In genomic region chr12:33096017-33096416, GRCm38 (mm10) we compare ENCODE assay signal across 27 mouse cellular contexts. TPM values are rescaled to one million over a fixed set of nuclear protein-coding genes. Genes with fewer than 3 reads are reported as not detected.
DNase-seq lines count a peak whose midpoint lies in the region; ATAC-seq lines count a peak whose summit lies in the region.
"Had no signal": no experiment of that assay in that cellular context is flagged by ENCODE, and none has a peak within 500 bp of the region (broad histone marks: within the 10 kb centered on the region; RNA-seq: fewer than 3 reads in every experiment).

No protein-coding gene starts in this region.

- no peaks in the 10 kb centered on the region for H3K36me3 ChIP-seq in splenic B cell, adult 2 months (ENCODE audit: control insufficient read depth, insufficient read depth, low read length, poor library complexity, severe bottlenecking)
- H3K36me3 ChIP-seq: embryonic facial prominence, embryonic 13.5 days; embryonic facial prominence, embryonic 15.5 days; forebrain, embryonic 10.5 days; forebrain, embryonic 12.5 days had no signal

- no peaks in the 10 kb centered on the region for H3K27me3 ChIP-seq in splenic B cell, adult 2 months (ENCODE audit: control insufficient read depth, insufficient read depth, low read length, poor library complexity, severe bottlenecking)
- H3K27me3 ChIP-seq: embryonic facial prominence, embryonic 13.5 days; embryonic facial prominence, embryonic 15.5 days had no signal

- DNase-seq in frontal cortex, postnatal 25 days (ENCODE audit: low spot score in 2 of 2) = no peak
- DNase-seq in retina, postnatal 1 day = peak; percentile 55
- DNase-seq in splenic B cell, adult 2 months (ENCODE audit: low read depth, low spot score) = peak; percentile 21
- no peak for DNase-seq in liver
- DNase-seq in layer of hippocampus, adult 18-20 months (ENCODE audit: low spot score in 2 of 2) = no peak
- DNase-seq: adrenal gland, adult 2 months; adrenal gland, postnatal 10 days; adrenal gland, postnatal 25 days; B cell, adult 2 months; cerebellum, adult 11 months; cerebellum, adult 18-20 months; cerebellum, adult 8-10 months; cerebellum, adult 9-11 months; cerebellum, postnatal 14 days; cerebellum, postnatal 36 days; embryo, embryonic 11 days had no signal

- peak; percentile 28; the same call in 1 of the 2 replicates for ATAC-seq in frontal cortex, adult (ENCODE audit: low TSS enrichment)
- ATAC-seq: CD4-positive, CD25-positive, alpha-beta regulatory T cell, adult 4 months; forebrain, embryonic 14.5 days; forebrain, embryonic 16.5 days had no signal

RNA-seq across cellular contexts. Expression of gene Cdhr3, which starts 3.3 kb away (rescaled TPM):
- total RNA-seq in layer of hippocampus, adult 18-20 months (2021) = 1 to 10 TPM; 1.3 to 1.8 TPM
- total RNA-seq: adrenal gland, adult 2 months; adrenal gland, postnatal 25 days; common myeloid progenitor, adult 5-6 weeks; ES-E14; MEL had no signal

RNA-seq across cellular contexts. Expression of gene Atxn7l1, which starts 51.5 kb away (rescaled TPM):
- total RNA-seq in layer of hippocampus, adult 18-20 months (2021) = 10 to 100 TPM; 55.3 to 61.1 TPM

Comparison
In these comparisons a context has a peak if more than half of its experiments do, and no peak if none do; other contexts are left out.
1. DNase-seq: peak in retina, postnatal 1 day (single experiment) and splenic B cell, adult 2 months (single experiment); none in frontal cortex, postnatal 25 days (0 of 2), liver (single experiment) and layer of hippocampus, adult 18-20 months (0 of 2).